Mouse (Mus musculus) brain, embryonic 14.5 days (tissue): ENCODE data around the gene Car9.

ENCODE experiments used
- CTCF ChIP-seq: fragments of 200-500 bp; IDR thresholded peaks from 2 replicates; pipeline ENCODE4 v1.5.1; 2012; ENCODE audit warnings: inconsistent platforms, mild to moderate bottlenecking, moderate library complexity, borderline replicate concordance; ENCODE audit not compliant: insufficient read depth, insufficient read length; ENCODE audit errors: extremely low read depth
- POLR2A ChIP-seq: fragments of 200-500 bp; IDR thresholded peaks from 2 replicates; pipeline ENCODE4 v1.6.1; 2012; ENCODE audit warnings: mild to moderate bottlenecking, inconsistent platforms, borderline replicate concordance; ENCODE audit not compliant: poor library complexity, insufficient read depth, insufficient read length, severe bottlenecking; ENCODE audit errors: extremely low read depth

DNA sequence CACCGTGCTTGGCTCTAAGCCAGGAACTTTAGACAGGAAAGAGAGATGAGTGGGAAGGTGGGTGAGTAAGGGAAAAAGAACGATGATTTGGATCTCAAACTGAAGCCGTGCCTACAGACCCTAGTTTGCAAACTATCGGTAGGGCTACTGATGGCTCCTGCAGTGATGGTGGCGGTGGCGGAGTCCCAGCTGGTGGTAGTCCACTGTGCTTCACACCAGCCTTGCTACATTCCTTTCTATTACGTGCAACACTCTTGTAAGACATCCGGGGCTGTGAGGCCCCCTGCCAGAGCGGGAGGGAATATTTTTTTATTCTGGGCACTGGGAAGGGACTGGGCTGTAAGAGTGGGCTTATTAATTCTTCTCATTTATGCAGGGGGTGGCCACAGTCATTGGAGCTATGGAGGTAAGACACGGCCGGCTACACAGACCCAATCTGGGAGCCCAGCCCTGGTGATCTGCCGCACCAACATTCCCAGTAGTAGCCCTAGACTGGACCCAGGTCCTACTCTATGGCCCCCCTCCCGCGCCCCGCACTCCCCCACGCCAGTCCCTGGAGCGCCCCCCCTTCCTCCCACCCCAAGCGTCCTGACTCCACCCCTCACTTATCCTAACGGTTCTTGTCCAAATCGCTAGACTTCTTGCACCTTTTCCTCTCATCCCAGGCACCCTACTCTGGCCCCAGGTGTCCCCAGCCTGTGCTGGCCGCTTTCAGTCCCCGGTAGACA, 1.3 kb downstream of the Car9 start:
- TF ChIP-seq CTCF (no peak), POLR2A (no peak)
